Mouse (Mus musculus): ENCODE results near the gene Prickle2.

DNA sequence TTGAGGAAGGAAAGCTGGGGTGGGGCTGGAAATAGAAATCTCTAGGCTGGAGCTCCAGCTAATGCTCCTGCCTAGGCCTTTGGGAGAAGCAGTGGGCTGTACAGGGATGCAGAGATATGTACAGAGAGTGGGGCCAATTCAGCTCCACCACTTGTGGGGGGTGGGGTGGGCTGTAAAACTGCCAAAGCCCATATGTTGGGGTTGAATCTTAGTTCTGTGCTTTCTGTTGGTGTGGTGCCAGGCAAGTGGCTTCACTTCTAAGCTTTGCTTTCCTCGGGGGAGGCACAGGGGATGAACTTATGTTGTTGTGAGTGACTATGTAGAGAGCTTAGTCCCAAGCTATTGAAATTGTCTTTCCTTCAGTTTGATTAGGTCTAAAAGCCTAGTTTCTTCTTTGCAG is 292.0 kb downstream of the Prickle2 start:
- no peak for TF ChIP-seq EP300 (IDR thresholded peaks at IDR 0.05; ENCODE audit: low read depth)
- no peak for TF ChIP-seq CTCF (IDR thresholded peaks at IDR 0.05; ENCODE audit: low read depth)
